Mouse (Mus musculus): ENCODE measurements around the gene Garem2.

Garem2 gene

DNA sequence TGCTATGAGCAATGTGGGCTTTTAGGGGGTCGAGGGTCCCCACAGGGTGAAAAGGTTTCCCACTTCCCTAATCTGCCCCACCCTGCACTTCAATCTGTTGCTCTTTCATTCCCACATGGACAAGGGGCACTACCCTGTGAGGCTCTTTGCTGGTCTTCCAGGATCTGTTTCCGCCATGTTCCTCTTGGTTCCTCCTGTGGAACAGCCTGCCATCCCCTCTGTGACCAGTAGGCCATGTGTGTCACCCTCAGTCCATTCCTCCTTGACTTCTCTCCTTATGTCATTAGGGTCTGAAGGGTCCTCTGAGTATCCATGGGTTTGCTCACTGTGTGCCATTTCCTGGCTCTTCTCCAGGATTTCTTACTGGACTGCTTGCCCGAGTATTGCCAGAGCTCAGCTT, 6.8 kb downstream of the Garem2 start:
- CTCF ChIA-PET: no interaction called here

DNA sequence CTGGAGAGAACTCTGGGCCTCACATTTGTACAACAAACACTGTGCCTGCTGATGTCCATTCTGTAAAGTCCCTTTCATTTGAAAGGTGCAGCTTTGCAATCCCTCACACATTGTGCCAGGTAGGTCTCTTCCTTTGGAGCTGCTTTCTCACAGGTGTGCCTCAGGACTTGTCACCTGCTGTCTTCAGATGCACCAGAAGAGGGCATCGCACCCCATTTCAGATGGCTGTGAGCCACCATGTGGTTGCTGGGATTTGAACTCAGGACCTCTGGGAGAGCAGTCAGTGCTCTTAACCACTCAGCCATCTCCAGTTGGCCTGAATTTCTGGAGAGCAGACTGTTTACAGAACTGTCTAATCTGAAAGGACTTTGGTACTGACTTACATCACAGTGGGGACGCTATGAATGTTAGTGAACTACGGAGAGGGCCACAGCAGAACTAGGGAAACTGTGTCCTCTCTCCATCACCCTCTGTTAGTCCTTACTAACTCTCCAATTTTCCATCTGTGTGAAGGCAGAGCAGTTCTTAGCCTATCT, 7.6 kb downstream of the Garem2 start:
- CTCF ChIA-PET: no interaction called here

DNA sequence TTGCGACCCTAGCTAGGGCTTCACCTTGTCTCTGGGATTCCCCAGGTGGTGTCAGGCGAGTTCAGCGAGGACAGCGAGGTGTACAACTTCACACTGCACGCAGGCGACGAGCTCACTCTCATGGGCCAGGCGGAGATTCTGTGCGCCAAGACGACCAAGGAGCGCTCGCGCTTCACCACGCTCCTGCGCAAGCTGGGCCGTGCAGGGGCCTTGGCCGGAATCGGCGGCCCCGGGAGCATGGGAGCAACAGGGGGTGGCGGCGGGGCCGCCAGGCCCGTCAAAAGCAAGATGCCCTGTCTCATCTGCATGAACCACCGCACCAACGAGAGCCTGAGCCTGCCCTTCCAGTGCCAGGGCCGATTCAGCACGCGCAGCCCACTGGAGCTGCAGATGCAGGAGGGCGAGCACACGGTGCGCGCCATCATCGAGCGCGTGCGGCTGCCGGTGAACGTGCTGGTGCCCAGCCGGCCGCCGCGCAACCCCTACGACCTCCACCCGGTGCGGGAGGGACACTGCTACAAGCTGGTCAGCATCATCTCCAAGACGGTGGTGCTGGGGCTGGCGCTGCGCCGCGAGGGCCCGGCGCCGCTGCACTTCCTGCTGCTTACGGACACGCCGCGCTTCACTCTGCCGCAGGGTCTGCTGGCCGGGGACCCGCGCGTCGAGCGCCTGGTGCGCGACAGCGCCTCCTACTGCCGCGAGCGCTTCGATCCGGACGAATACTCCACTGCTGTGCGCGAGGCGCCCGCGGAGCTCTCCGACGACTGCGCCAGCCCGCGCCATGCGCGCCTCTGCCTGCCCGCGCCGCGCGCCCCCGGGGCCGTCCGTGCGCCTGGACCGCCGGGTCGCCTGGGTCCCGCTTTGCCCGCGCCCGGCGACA, 9.2 kb downstream of the Garem2 start:
- CTCF ChIA-PET: no interaction called here

DNA sequence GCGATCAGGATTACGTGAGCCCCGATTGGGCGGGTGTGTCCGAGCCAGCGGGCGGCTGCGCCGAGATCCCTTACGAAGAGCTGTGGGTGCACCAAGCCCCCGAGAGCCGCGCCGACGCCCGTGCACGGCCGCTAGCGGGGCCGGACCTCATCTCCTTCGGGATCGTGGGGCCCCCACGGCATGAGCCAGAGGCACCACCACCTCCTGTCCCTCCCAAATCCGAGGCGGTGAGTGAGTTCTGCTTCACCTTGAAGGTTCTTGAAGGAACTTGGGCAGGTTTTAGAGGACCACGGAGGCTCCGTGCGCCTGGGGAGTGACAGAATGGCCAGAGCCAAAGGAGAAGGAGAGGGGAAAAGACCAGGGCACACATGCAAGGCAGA, 9.8 kb downstream of the Garem2 start:
- CTCF ChIA-PET: no interaction called here

DNA sequence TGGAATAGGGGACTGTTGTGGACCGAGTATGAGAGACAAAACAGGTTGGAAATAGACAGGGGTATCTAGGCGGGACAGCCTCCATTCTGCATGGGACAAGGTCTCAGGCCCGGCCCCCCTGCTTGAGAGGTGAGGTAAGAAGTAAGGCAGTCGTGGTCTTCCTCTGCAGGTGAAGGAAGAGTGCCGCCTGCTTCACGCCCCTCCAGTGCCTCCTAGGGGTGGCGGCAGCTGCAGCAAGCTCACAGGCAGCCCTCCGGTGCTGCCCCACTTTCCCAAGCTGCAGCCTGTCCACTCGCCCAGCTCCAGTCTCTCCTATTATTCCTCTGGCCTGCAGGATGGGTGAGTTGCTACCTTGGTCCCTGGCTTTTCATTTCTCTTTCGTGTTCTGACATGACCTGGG, 10.8 kb downstream of the Garem2 start:
- CTCF ChIA-PET: no interaction called here

DNA sequence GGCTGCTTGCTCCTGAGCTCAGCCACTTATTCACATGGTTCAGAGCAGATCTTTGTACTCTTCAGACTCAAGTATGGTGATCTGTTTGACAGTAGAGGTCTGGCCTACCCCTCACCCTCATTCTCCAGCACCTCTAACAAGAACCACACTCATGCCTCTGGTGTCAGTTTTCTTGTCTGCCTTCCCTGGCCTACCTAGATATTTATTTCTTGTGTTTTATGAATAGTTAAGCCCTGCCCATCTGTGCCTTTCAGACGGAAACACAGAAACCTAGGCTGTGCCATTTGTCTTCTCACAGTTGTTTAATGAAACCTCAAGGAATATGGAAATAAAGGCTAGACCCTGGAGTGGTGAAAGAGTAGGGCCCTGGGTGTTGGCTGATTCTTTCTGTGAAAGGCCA, 13.1 kb downstream of the Garem2 start:
- CTCF ChIA-PET: no interaction called here

DNA sequence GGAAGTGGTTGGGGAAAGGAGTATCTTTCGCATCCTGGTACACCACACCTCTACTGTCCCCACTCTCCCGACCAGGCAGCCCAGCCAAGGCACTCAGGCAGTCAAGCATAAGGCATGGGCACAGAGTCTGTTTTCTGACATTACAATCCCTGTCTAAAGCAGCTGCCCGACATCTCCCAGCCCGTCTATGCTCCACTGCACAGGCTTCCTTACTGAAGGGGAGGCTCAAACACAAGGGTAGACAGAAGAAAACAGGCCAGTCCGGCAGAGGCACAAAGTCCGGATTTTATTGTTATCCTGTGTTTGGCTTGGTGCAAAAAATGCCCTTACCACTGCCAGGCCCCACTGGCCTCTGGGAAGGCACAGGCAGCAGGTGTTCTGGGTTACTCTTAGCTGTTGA, 14.2 kb downstream of the Garem2 start:
- CTCF ChIA-PET: no interaction called here

DNA sequence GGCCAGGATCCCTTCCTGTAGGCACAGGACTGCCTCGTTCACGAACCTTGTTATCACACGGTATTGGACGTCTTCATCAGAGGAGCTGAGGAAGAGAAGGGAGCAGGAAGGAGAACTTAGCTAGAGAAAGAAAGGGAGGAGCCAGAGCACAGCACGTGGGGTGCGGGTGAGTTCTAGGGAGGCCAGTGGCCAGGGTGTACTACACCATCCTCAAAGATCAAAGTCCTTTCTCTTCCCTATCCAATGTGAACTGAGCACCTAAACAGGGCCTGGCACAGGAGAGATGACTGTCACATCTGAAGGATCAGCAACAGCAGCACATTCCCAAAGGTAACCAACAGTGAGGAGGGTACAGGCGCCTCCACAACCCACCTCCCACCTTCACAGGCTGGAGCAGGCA, 15.1 kb downstream of the Garem2 start:
- CTCF ChIA-PET: no interaction called here

DNA sequence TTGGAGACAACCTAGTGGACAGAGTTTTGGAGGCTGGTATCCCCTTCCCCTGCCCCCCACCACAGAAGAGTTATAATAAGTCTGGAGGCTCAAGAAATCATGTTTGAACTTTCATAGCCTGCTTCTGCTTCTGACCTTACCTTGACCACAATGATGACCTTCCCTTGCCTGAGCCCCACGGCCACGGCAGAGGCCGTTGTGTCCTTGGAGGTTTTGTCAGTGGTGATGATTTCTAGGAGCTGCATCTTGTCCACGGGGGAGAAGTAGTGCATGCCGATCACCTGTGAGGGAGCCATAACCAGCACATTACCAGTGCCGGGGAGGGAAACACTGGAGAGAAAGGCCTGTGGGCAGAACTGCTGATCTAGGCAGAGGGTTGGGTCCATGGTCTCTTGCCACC, 17.5 kb downstream of the Garem2 start:
- CTCF ChIA-PET: no interaction called here

DNA sequence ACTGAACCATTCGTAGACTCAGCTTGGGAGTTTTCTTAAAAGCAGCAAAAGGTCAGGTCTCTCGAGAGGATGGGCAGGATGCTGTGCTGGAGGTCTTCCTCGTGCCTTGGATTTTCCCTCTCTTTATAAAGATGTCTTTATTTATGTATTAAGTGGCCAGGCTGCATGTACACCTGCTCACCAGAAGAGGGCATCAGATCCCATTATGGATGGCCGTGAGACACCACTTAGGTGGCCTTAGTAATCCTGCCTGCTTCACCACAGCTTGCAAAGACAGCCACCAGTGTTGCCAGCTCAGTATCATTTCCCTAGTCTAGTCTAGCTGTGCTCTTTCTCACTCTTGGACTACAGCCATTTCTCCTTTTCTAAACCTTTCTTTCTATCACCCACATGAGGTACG, 20.6 kb downstream of the Garem2 start:
- CTCF ChIA-PET: no interaction called here

DNA sequence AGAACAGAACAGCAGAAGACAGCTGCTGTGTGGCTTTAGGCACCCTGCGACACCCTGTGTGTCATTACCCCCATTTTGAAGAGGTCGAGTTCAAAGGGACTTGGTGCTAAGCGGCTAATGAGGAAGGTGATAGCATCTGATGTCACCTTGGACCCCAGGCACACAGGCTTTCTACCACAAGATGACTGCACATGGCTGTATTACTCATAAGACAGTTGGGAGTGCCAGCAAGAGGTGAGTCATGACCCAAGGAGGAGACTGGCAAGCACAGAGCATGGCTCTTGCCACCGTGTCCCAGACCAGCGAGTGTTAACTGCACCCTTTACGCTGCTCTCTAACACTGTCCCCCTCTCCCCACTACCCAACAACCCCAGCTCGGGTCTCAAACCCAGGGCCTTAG, 21.8 kb downstream of the Garem2 start:
- CTCF ChIA-PET: no interaction called here

DNA sequence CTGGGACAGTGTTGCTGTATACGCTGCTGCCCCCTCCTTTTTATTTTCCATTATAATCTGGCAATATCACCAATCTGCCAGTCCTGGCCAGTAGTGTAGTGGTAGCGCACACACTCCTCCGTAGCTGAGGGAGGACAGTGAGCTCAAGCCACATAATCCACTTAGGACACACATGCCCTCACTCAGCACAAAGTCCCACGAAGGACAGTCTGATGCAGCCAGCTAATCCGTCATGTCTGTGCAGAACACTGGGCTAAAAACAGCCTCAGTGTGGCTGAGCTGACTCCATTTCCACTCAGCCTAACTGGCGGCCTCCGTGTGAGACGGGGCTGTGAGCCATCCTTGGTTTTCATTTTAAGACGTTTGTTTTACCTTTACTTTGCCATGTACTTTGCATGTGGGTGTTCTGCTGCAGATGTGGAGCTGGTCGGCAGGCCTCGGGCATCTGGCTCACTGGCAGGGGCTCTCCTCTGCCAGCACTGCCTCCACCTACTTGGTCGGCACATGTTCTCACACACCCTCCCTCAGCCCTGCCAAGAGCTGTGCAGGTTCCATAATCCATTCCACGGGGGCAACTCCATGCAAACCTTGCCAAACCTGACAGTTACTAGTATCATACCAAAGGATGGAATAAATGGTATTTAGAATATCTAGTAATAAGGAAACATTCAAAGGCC, 23.1 kb downstream of the Garem2 start:
- CTCF ChIA-PET: no interaction called here

DNA sequence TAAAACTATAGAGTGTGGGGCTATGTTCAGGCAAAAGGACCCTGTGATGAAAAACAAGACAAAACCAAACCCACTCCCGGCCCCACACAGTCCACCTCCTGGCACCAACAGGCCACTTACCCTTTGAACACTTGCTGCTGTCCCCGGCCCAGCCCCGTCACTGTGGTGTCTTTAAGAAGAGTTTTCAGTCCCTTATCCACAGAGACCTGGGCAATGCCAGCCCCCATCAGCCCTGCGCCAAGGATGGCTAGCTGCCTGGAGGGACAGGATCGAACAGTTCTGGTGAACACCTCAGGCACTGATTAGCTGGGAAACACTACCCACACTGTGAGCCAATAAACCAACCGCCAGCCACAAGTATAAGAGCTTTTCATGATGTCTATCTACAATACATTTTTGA, 23.7 kb downstream of the Garem2 start:
- CTCF ChIA-PET: no interaction called here

DNA sequence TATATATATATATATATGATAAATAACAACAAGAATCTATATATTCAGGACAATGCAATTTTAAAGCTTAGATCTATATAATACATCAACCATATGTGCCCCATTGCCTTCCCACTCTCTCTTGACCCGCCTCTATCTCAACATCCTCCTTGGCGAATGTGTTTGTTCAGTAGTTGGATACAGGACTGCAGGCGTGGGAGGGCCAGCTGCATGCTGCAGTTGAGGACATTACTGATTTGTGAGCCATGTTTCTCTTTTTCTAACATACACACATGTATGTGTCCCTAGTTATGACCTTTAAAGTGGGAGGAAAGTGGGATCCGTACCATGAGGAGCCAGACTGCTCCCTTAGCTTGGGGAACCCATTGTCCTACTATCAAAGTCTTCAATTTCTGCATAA, 26.3 kb downstream of the Garem2 start:
- CTCF ChIA-PET: interaction anchor here (0.6 kb wide), 1 partner anchor 40 kb away, joined by 6 read pairs; no protein-coding TSS in a partner anchor

DNA sequence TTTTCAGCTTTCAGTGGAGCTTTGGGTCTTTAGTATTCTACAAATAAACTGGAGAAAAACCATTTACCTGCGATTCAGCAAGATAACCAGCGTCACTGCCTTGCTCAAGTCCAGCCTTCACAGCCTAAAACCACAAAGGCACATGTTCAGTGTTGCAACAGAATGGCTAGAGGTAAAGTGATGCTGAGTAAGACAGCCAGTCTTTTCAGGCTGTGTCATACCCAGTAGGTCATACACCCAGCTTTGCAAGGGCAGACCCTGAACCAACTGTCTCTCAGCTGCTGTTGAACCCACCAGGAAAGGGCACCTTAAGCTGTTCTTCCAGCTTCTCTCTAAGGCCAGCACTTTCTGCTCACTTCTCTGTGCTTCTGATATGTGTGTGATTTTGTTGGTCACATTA, 27.2 kb downstream of the Garem2 start:
- CTCF ChIA-PET: no interaction called here

DNA sequence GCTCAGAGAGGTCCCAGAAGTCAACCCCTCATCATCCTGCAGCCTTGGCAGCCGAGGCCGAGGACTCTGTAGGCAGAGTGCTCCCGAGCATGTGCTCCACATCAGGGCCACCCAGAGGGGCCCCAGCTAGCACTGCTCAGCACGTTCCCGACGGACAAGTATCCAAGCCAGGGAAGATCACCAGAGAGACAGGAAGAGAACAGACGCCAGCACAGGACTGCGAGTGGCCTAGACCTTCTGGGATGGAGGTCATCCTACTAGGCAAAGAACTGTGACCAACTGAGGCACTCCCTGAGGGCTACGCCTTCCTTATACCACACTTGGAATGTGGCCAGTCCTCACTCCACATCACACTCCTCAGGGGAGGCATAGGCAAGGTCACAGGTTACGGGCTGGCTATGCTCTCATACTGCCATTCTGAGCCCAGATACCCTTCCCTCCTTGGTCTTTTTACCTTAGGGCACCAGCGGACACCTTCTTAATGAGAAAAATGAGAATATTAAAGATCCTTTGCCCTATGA, 30.8 kb downstream of the Garem2 start:
- CTCF ChIA-PET: no interaction called here

DNA sequence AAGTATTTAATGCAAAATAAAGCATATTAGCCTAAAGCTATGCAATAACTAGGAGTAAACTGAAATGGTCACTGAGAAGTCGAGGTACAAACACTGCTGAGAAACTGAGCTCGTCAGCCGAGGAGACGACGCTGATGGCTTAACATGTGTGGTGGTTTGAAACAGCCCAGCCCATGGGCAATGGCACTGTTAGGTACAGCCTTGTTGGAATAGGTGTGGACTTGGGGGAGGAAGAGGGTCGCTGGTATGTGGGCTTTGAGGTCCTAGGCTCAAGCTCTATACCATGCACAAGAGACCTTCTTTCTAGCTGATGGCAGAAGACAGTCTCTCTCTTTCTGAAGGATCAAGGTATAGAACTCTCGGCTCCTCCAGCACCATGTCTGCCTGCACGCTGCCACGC, 32.3 kb downstream of the Garem2 start:
- CTCF ChIA-PET: no interaction called here

DNA sequence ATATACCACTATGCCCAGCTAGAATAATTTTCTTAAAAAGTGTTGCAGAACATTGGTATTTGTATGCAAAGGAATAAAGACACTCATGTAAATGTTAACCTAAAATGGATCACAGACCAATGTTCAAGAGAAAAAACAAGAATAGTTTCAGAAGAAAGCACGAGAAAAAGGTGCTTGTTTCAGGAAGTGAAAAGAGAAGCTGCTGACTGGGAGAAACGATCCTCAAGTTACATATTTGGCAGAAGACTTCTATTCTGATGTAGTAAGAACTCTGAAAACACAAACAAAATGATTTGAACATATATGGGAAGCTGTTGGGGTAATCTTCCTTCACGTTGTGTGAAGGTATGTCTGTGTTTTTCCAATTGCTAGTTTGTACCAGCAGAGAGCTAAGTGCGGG, 33.2 kb downstream of the Garem2 start:
- CTCF ChIA-PET: no interaction called here

DNA sequence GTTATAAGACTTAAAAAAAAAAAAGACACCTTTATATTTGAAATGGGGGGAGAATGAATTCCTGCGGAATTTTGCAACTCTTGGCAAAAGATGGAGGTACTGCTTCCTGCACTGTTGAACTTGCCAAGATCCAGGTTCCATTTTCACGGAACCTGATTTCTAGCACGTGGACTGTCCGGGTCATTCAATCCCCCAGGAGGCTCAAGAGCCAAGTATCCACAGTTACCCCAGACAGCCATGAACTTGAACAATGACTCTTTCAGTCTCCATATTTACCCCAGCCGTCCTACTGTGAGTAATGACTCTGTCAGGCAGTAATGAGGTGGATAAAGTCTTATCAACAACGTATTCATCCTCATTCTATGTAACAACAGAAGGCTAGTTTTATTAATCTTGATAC, 41.6 kb downstream of the Garem2 start:
- CTCF ChIA-PET: no interaction called here

DNA sequence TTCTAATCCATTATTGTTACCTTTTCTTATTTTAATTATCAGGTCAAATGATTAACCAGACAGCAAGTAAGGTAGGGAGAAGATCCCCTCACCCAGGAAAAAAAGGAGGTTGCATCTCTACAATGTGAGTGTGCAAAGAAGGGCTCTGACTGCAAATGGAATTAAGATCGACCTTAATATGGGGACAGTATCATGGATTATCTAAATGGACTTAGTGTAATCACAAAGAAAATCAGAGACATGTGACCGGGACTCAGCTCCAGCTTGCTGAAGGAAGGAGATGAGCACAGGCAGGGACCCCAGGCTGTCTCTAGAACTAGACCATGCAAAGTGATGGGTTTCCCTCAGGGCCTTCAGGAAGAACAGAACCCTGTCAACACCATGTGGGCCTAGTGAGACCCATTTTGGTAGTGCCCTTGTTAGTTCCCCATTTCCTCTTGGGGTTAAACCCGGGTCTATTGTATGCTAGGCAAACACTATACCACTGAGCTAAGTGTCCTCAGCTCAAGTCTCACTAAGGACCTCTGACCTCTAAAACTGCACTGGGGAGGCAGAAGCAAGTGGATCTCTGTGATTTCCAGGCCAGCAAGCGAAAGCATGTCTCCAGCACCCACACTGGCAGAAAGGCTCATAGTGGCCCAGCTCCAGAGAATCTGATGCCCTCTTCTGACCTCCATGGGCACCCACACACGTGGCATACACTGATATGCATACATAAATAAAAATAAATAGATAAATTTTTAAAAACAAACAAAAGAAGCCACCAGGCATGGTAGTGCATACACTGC, 43.4 kb downstream of the Garem2 start:
- CTCF ChIA-PET: no interaction called here

DNA sequence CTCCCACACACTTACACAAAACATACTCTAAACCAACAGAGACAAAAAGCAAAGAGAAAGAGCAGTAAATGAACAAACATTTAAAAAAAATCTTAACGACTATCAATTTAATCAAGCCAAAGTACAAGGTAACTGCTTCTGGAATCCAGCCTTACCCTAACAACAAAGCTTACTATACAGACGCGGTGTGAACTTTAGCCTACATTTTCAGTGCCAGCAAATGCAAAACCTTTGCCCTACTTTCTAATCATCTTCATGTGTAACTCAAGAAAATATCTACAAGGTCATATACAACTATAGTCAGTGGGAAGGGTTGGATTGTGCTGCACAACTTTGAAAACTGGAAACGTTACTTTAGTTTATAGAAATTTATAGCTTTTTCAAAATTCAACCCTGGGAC, 47.0 kb downstream of the Garem2 start:
- CTCF ChIA-PET: no interaction called here

DNA sequence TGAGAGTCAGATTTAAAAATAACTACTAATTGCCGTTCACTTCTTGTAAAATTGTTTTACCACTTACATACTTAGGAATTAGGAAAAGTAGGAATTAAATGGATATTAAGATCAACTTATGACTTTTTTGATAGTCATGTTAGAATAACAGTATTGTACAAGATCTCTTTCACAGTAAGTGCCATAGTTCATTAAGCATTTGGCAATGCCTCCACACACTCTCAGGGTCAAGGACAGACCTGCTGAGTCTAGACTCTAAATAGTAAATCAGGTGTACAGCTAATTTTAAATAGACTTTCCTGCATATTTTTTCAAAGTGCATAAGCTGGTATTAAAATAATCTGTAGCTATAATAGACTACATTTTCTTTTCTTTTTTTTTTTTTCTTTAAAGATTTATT, 47.5 kb downstream of the Garem2 start:
- CTCF ChIA-PET: no interaction called here

DNA sequence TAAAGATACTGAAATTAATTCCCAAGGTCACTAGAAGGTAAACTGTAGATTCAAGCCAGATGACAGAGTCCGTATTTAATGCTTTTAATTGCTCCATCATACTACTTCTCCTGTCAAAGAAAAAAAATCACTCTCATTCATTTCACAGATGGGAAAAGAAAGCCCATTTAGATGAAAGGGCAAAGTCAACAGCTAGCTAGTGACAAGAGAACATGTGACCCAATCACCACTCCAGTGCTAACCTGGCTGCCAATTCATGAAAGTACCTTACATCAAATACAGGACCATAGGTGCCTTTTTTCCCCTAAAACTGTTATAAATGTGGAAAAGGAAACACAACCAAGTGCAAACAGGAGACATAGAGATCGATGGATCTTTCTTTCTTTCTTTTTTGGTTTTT, 48.3 kb downstream of the Garem2 start:
- CTCF ChIA-PET: no interaction called here
